Mouse (Mus musculus): ENCODE measurements around the gene Sun2.

GRCm38 (mm10) chr15:79683707-79684465, 58.5 kb downstream of the Sun2 start:
- no peak for TF ChIP-seq POLR2A (IDR thresholded peaks at IDR 0.05; ENCODE audit: insufficient read depth, low read depth, low read length)
- TF ChIP-seq CTCF (IDR thresholded peaks at IDR 0.05; ENCODE audit: insufficient read depth, low read depth, low read length), result no peak
